Mouse (Mus musculus) heart, adult 9 months (tissue): ENCODE data around the gene Bend4.

ENCODE experiments used
- DNase-seq, 2 experiments: peaks; one replicate each; pipeline ENCODE4 v3.0.0; 2022; ENCODE audit warnings: low spot score in 2 of 2

The Bend4 gene

DNA sequence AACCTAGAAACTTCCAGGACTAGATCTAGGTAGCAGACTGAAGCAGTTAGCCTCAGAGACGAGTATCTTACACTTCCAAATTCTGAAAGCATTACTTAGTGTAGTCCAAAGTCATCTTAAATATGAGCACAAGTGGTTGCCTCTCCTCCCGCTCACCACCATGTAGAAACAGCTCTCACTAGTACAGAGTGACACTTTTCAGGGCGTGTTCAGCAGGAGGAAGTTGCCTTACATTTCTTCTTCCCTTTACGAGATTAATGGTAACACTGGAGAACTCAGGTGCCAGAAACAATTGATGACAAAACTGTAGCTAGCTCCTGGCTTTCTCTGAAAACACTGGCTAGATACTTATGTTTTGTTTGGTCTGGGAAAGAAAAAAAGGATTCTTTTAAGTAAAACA is 8.7 kb downstream of the Bend4 start:
- DNase-seq: no peak

DNA sequence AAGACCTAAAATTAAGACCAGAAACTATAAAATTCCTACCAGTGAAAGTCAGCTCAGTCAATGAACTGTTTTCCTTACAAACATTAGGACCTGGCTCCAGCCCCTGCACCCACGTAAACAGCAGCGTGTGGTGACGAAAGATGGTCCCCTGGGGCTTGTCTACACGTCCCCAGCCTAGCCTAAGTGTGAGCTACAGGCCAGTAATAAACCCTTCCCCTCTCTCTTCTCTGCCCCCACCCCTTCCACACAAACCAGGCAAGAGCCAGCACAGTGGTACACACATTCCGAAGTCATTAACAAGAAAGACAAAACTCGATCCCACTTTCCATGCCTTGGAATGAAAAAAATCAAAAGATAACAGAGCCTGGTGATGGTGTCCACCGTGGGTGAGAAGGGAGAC is 16.6 kb downstream of the Bend4 start:
- DNase-seq: no peak

DNA sequence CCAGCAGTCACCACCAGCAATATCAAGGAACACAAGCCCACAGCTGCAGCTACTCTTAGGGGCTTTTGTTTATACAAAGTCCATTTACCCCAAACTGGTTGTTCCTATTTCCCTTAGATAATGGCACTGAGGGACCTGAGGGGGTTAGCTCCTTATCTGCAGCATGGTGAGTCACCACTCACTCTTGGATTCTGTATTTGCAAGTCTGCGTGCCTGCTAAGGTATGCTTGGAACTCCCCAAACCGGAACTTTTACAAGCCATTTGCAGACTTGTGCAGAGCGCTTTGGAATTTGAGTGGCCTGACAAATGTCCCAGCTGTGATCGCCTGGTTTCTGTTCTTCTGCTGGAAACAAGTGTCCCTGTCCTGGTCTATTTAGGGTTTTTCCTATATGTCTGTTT is 17.7 kb downstream of the Bend4 start:
- no peak for DNase-seq

DNA sequence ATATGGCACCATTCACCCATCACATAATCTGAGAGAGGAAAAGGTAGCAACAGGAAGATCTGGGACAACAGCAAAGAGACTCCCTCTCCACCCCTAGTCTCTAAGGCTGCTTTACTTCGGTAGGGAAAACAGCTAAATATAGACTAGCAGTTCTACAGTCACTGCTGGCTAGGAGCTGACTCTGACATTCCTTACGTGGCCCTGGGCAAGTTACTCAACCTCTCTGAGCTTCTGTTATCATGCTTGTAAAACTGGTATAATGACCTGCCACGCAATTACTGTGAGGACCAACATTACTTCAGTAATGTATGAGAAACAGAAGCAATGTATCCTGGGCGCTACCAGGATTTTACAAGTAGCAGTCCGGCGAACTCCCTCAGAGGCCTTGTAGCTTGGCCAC is 19.7 kb downstream of the Bend4 start:
- DNase-seq: no peak

DNA sequence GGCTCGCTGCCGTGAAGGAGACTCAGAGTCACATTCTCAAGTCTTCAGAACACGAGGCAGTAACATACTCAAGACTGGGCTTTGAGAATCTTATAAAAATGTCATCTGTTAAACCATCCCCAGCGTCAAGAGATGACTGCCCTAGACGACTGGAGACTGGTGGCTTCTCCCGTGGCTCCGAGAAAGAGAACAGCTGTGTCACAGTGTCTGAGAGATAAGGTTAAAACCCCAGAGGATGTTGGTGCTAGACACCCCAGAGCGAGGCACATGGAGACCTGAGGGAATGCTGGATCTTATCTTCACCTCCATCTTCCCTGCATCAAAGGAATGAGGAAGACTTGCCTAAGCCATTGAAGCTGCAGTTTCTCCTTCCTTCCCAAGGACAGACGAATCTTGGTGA is 23.2 kb downstream of the Bend4 start:
- no peak for DNase-seq

DNA sequence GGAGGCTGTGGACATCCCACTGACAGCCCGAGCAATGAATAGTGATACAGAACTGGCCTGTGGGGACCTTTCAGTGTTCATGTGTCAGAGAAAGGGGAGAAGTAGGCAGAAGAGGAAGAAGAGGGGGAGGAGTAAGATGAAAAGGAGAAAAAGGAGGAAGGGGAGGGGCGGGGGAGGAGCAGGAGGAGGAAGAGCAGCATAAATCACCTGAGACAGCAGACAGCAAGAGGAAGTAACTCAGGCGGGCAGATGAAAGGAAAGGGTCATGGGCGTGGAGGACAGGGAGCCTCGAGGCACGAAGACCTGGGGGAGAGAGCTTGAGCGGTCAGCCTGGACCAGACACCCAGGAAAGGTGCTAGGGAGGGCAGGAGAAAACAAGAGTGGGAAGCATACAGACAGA is 23.7 kb downstream of the Bend4 start:
- DNase-seq: no peak

DNA sequence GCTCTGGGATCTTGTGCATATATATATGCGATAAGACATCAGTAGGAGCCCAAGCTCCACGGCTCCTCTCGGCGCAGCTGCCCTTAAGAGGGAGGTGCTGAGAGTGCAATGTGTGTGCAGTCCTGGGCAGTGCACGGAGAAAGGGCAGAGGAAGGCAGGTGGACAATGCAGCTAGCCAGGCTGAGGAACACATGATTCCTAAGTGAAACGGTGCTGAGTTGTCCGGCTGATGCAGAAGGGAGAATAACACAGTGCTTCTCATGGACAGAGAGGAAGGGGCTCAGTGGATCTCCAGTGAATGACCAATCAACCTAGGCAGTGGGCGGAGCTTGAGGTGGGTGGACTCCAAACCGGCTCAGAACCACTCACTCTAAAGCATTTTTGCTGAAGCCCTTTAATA is 26.5 kb downstream of the Bend4 start:
- DNase-seq: no peak

DNA sequence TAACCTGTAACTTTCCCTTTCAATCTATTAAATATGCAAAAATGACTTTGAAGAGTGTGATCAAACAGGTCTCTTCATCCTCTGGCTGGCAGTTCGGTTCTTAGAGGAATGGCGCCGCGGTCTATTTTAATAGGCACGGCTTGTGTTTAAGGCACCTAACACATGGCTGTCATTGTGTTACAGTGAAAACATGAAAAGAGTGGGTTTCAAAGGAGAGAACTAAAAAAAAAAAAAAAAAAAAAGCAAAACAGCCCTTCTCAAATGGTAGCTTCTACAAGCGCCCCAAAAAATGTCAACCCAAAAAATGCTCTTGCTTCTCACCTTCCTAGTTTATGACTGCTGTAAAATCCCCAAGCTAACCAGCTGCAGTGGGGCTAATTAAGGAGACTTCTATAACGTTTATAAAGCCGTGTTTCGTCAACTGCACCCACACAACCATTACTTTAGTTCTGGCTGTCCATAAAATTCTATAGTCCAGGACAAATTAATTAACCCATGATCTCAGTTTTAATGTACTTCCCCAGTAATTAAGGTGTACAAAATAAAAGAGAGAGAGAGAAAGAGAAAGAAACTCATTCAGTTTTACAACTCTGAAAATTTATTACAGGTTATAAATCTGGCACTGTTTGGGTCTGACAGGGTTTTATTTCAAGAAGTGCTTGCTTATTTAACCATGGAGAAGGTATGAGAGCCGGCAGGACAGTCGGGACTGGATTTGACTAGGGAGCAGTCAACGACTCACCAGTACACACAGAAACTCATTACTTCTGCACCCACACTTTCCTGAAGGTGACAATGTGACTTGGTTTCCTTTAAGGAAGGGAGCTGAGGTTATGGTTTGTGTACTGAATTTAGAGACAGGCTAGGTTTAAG is 27.3 kb downstream of the Bend4 start:
- no peak for DNase-seq

DNA sequence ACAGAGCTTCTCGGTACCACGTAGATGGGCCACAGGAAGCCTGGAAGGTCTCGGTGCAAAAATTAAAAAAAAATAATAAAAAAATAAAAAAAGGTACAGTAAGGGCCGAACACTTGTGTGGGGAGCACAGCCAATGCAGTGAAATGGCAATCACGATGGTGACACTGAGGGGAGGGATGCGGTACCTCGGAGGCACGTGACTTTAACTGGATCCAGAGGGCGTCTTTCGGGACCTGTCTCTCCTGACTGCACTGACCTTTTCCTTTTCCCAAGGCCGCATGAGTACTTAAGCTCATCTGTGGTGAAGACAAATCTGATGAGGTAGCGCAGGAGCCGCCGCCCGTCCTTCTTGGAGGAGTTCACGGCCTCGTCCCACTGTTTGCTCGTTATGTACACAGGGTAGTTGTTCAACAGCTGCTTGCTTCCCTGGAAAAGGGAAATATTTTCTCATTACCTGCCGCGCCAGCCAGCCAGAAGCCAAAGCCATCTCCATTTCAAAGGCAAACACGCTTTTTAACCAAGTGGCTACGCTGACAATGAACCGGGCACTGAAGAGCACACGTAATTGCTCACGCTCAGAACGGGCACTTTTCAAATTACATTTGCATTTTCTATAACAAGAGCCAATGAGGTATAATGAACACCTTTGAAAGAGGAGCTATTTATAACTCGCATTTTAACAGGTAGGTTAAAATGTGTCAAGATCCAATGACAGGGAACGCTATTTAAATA is 28.1 kb downstream of the Bend4 start:
- no peak for DNase-seq

DNA sequence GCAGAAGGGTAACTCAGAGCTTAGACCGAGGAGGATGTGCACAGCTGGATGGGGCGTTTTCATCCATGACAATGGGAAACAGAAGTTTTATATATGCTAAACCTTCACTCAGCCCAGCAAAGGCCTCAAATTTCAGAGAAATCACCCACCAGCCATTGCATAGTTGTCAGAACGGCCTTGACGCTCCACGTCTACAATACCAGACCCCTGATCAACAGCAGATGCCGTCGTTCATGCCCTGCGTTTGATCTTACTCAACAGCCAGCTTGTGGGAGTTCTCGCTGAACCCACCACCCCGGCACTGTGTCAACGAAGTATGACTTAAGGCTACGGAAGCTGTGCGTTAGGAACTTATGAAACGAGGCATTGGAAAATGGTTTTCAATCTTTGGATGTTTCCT is 30.9 kb downstream of the Bend4 start:
- no peak for DNase-seq

DNA sequence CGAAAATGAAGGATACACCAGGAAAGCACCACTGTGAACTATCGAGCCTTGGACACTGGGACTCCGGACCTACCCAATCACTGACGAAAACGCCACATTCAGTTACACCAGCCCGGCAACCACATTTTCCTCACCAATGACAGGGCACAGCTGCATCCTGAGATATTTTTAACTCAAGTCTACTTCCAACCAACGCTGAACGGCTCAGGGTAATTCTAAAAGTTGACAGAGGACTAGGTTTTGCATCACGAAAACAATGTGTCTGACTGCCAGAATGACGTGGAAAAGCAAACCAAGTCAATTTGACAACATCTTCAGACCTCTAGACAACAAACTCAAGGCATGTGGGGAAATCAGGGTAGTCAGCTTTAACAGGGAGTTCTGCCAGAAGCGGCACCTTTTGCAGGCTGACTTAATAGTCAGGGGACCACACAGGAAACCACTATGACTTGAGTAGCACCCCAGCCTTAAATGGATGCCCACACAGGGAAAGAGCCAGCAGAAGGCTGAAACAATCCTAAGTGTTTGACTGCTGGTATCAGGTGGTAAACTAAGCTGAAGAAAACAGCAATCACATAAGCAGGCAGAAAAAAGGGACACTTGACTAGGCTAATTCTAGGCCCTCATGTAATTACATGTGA is 32.8 kb downstream of the Bend4 start:
- DNase-seq: no peak

DNA sequence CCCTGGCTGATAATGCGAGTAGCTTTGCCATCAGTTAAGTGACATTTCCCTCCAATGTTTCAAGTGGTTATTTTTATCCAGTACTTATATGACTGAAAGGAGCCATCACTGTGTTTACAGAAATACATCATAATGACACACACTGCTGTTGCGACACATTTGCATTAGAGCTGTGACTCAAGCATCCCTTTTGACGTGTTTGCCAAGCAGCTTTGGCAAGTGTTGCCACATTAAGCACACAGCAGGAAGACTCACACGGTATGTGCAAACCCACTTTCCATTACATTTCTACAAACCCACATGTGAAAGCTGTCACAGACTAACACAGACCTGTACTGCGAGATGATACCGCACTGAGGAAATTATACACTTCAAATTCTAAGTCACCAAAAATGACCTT is 34.2 kb downstream of the Bend4 start:
- no peak for DNase-seq

DNA sequence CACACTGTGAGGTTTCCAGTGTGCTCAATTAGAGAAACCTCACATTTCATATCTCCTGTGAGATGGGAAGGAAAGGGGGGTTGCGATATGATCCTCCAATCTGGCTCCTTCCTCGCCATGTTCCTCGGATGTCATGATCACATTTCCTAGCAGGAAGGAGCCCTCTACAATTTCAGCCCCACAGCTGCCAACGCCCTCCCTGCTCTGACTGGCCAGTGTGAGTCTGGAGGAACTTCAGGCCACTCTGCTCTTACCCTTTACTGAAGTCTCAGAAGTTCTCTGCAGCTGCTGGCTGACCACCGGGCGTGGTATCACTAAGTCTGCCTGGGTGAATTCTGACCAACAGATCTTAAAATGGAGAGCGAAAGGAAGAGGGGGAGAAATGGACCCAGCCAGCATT is 45.6 kb downstream of the Bend4 start:
- no peak for DNase-seq

DNA sequence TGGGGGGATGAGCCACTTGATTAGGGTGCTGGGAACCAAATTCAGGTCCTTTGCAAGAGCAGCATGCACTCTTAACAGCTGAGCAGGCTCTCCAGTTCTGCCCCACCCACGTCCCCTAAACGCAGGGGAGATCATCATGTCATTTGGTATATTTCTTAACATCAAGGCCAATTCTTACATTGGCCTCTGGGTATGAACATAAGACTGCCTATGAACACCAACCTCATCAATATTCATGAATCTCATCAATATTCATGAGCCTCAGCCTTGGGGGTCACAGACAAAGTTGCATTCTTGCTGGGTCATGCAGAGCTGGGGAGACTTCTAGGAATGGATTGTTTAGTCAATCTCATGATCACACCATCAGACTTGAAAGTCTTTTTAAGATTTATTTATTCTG is 46.4 kb downstream of the Bend4 start:
- DNase-seq: no peak

DNA sequence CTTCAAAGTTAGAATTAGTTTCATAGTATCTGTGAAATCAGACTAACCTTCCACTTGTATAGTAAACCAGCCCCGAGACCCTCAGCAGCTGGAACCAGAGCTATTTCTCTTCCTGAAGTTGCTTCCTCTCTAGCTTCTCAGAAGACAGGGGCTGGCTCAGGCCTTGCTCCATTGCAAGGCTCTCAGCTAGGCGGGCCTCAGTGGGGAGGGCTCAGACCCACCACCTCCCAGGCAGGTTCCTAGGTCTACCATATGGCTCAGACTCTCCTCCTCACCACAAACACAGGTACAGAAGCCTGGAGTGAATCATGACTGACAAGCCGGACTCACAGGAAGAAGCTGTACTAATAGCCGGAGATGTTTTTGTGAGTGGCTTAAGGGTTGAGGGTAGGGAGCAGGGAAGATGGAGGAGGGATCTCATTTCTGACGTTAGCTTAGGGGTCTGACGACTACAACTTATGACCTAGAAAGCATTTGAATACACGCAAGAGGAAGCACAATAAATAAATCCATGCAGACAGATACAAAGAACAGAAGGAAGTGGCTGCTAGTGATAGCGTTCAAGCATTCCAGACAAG is 51.0 kb downstream of the Bend4 start:
- no peak for DNase-seq

DNA sequence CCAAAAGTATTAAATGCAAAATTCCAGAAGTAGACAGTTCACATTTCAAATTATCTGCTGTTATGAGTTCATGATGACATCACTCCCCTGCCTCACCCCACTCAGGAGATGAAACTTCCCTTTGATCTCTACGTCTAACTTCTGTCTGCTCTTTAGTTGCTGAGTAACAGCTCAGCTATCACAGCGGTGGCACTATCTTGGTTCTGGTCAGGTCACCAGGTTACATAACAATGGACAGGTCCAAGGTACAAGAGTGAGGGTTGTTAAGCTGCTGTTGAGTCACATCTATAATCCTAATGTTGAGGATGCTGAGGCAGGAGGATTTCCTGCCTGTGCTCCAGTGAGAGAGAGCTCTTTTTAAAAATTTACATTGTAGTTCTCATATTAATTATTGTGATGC is 65.2 kb downstream of the Bend4 start:
- no peak for DNase-seq

DNA sequence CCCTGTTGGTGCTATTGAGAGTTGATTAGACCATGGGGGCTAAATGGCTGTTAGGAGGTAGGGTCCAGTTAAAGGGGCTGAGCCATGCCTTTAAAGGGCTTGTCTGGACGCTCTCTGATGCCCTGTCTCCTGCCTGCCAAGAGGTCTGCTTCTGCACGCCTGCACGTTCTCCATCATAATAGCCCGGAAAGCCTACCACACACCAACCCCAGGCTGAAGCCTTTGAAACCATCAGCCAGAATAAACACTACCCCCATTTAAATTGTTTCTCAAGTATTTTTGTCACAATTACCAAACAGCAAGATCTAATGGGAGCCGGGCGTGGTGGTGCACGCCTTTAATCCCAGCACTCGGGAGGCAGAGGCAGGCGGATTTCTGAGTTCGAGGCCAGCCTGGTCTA is 65.8 kb downstream of the Bend4 start:
- no peak for DNase-seq

DNA sequence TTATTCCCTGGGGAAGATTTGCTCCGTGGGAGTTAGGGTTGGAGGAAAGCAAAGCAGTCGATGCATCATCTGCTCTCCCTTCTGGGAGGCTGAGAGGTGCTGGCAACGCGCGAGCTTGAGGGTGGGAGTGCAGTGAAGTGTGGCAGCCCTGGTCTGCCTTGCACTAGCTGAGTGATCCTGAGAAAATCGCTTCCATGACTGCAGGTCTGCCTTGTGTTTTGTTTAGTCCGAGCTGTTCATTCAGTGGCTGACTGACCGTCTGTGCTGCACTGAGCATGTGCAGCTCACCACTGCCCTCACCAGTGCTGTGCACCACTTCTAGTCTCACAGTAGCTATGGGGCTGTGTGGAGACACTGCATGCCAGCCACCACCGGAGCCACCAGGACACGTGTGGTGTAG is 79.2 kb downstream of the Bend4 start:
- no peak for DNase-seq

DNA sequence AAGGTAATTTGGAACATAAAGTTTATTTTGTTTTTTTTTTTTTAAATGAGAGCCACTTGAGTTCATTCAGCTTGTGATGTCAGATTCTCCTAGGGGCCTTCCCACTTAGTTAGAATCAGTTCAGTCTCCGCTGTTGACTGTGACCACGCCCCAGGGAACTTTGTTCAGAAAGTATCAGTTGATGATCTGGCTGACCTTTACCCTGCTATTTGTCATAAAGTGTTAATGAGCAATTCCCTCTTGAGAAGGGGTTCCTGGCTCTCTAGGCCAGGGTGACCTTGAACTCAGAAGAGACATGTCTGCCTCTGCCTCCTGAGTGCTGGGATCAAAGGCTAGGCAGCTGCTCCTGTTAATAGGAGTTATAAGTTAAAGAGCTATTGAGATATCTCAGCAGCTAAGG is 81.0 kb downstream of the Bend4 start:
- no peak for DNase-seq
